Mouse (Mus musculus) intestine, postnatal 0 days (tissue): ENCODE measurements around the gene Zfp628. TPM values are rescaled to one million over a fixed set of nuclear protein-coding genes. Genes with fewer than 3 reads are reported as not detected.

Experiments used
- ATAC-seq: fragments of 200-750 bp; cut with Nextera tagmentation; 2 replicates; pipeline ENCODE4 v1.8.0; 2017; ENCODE audit warnings: mild to moderate bottlenecking, moderate TSS enrichment, moderate library complexity
- H3K27ac ChIP-seq: fragments of 300-500 bp; sonication (generic); 2 replicates; pipeline ENCODE4 v1.5.1; 2014; ENCODE audit warnings: mild to moderate bottlenecking, low read depth, low read length, moderate library complexity
- H3K27me3 ChIP-seq: fragments of 300-500 bp; sonication (generic); replicated peaks from 2 replicates; pipeline ENCODE4 v1.6.1; 2014; ENCODE audit warnings: low read length, mixed read lengths; ENCODE audit not compliant: control insufficient read depth, insufficient read depth
- H3K36me3 ChIP-seq: fragments of 300-500 bp; sonication (generic); 2 replicates; pipeline ENCODE4 v1.6.1; 2014; ENCODE audit warnings: mild to moderate bottlenecking, moderate library complexity; ENCODE audit not compliant: control insufficient read depth, insufficient read depth
- H3K4me1 ChIP-seq: fragments of 300-500 bp; sonication (generic); replicated peaks from 2 replicates; pipeline ENCODE4 v1.6.1; 2014; ENCODE audit warnings: antibody characterized with exemption, low read length, mixed read lengths; ENCODE audit not compliant: control insufficient read depth, insufficient read depth
- H3K4me2 ChIP-seq: fragments of 300-500 bp; sonication (generic); replicated peaks from 2 replicates; pipeline ENCODE4 v1.6.1; 2014; ENCODE audit warnings: low read depth, mild to moderate bottlenecking, moderate library complexity
- H3K4me3 ChIP-seq: fragments of 300-500 bp; sonication (generic); 2 replicates; pipeline ENCODE4 v1.5.1; 2014; ENCODE audit warnings: low read depth, low read length
- H3K9ac ChIP-seq: fragments of 300-500 bp; sonication (generic); 2 replicates; pipeline ENCODE4 v1.6.1; 2014; ENCODE audit warnings: mild to moderate bottlenecking, low read depth, low read length
- H3K9me3 ChIP-seq: fragments of 300-500 bp; sonication (generic); 2 replicates; pipeline ENCODE4 v1.6.1; 2016; ENCODE audit warnings: mixed run types; ENCODE audit not compliant: control insufficient read depth
- CTCF ChIP-seq: sonication (generic); IDR thresholded peaks from 2 replicates; pipeline ENCODE4 v1.5.1; 2016; ENCODE audit warnings: low read depth, mild to moderate bottlenecking, control low read depth, antibody characterized with exemption, moderate library complexity
- WGBS: fragments of 180-500 bp; shearing (Covaris S2); extraction: QIAGEN DNeasy Blood & Tissue Kit; methylation state at CpG from one replicate; pipeline ENCODE4 v1.1.7; 2014; 5-methylcytosine and 5-hydroxymethylcytosine counted together
- polyA plus RNA-seq: library from polyadenylated mRNA; unstranded; fragments of >200 nt; fragmentation: Nextera tagmentation; extraction: Ambion mirVana; gene quantifications from 2 replicates; pipeline ENCODE4 v1.2.1, GENCODE M21; 2015

Gene Zfp628
- polyA plus RNA-seq, 1 experiment from 2014 or later = 2.9 TPM

- no peak overlapping the region for H3K4me3 ChIP-seq
- WGBS = 46% methylated on average over 5 of the region's 5 CpGs
- no peak overlapping the region for H3K27ac ChIP-seq
- no peaks in the 10 kb centered on the region for H3K27me3 ChIP-seq
- H3K9ac ChIP-seq = no peak overlapping the region
- no peak for TF ChIP-seq CTCF
- no peaks in the 10 kb centered on the region for H3K9me3 ChIP-seq
- no peak for ATAC-seq
- H3K4me2 ChIP-seq = no peak overlapping the region
- no peaks in the 10 kb centered on the region for H3K4me1 ChIP-seq
- H3K36me3 ChIP-seq = no peaks in the 10 kb centered on the region
Measured at GRCm38 (mm10) chr7:4942673-4943072, 27.7 kb downstream of the Zfp628 start.

- WGBS = 11% methylated on average over 15 of the region's 15 CpGs
- ATAC-seq = peak; percentile 78
- Histone ChIP-seq H3K27ac (no peak overlapping the region), H3K4me1 (no peaks in the 10 kb centered on the region), H3K4me2 (peak overlapping the region; percentile 62), H3K9ac (no peak overlapping the region), H3K27me3 (no peaks in the 10 kb centered on the region), H3K9me3 (no peaks in the 10 kb centered on the region), H3K4me3 (peak overlapping the region; percentile 21), H3K36me3 (no peaks in the 10 kb centered on the region)
- TF ChIP-seq CTCF = peak; percentile 99
Measured at GRCm38 (mm10) chr7:4943223-4943815, 28.3 kb downstream of the Zfp628 start.

- Histone ChIP-seq H3K27ac (no peak overlapping the region), H3K36me3 (no peaks in the 10 kb centered on the region), H3K4me3 (no peak overlapping the region), H3K4me2 (no peak overlapping the region), H3K9me3 (no peaks in the 10 kb centered on the region), H3K27me3 (no peaks in the 10 kb centered on the region), H3K4me1 (no peaks in the 10 kb centered on the region), H3K9ac (no peak overlapping the region)
- TF ChIP-seq CTCF = no peak
- 49% methylated on average over 2 of the region's 2 CpGs for WGBS
- no peak for ATAC-seq
Measured at GRCm38 (mm10) chr7:4947855-4948254, 32.8 kb downstream of the Zfp628 start.

GRCm38 (mm10) chr7:4948386-4948785, 33.4 kb downstream of the Zfp628 start:
- no peak for ATAC-seq
- Histone ChIP-seq H3K27ac (no peak overlapping the region), H3K9ac (no peak overlapping the region), H3K27me3 (no peaks in the 10 kb centered on the region), H3K4me1 (no peaks in the 10 kb centered on the region), H3K4me3 (no peak overlapping the region), H3K36me3 (no peaks in the 10 kb centered on the region), H3K4me2 (no peak overlapping the region), H3K9me3 (no peaks in the 10 kb centered on the region)
- WGBS = 38% methylated on average over 6 of the region's 6 CpGs
- no peak for TF ChIP-seq CTCF

- no peaks in the 10 kb centered on the region for H3K27me3 ChIP-seq
- H3K9ac ChIP-seq = no peak overlapping the region
- no peak overlapping the region for H3K4me3 ChIP-seq
- WGBS = 75% methylated on average over 19 of the region's 19 CpGs
- peak; percentile 71 for ATAC-seq
- no peak overlapping the region for H3K4me2 ChIP-seq
- H3K9me3 ChIP-seq = no peaks in the 10 kb centered on the region
- H3K36me3 ChIP-seq = no peaks in the 10 kb centered on the region
- TF ChIP-seq CTCF = no peak
- H3K4me1 ChIP-seq = no peaks in the 10 kb centered on the region
- H3K27ac ChIP-seq = no peak overlapping the region
Measured at GRCm38 (mm10) chr7:4950561-4951342, 35.7 kb downstream of the Zfp628 start.

- no peaks in the 10 kb centered on the region for H3K36me3 ChIP-seq
- no peaks in the 10 kb centered on the region for H3K4me1 ChIP-seq
- TF ChIP-seq CTCF = no peak
- H3K9me3 ChIP-seq = no peaks in the 10 kb centered on the region
- no peak overlapping the region for H3K9ac ChIP-seq
- no peak overlapping the region for H3K4me3 ChIP-seq
- H3K27ac ChIP-seq = no peak overlapping the region
- WGBS = 30% methylated on average over 10 of the region's 10 CpGs
- no peak for ATAC-seq
- H3K27me3 ChIP-seq = no peaks in the 10 kb centered on the region
- H3K4me2 ChIP-seq = no peak overlapping the region
Measured at GRCm38 (mm10) chr7:4953815-4954445, 38.9 kb downstream of the Zfp628 start.
